10 mouse cellular contexts compared by ENCODE assay signal in the genomic region with DNA sequence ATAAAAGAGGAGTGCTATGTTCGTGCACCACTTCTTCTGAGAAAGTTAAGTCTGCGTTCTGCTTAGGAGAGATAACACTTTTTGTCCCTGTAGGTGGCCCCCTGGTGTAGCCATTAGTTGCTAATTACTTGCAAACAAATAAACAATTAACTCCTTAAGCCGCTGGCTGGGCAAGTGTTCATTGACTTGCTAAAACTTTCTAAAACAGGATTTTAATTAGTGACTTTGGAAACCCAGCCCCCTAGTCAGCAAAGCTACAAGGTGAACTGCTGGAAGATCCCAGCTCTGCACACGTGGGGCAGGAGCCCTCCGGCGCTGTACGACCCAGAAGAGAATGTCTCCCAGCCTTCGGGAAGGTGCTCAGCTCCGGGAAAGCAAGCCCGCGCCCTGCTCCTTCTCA. TPM values are rescaled to one million over a fixed set of nuclear protein-coding genes. Genes with fewer than 3 reads are reported as not detected.
A peak's percentile ranks its signal among the peaks of the same experiment; 100 is the strongest.
DNase-seq lines count a peak whose midpoint lies in the region; TF ChIP-seq lines count a peak whose summit lies in the region.
"Had no signal": no experiment of that assay in that cellular context is flagged by ENCODE, and none has a peak within 500 bp of the region (broad histone marks: within the 10 kb centered on the region; RNA-seq: fewer than 3 reads in every experiment).

No protein-coding gene starts in this region.

- no peaks in the 10 kb centered on the region for H3K9me3 ChIP-seq in heart, embryonic 10.5 days
- H3K9me3 ChIP-seq: megakaryocyte, embryonic 14.5 days had no signal

- intact Hi-C loops in left cerebral cortex, adult 2 months (cut with DNase I): no loop called here

- no peak for TF ChIP-seq CTCF in left cerebral cortex, adult 2 months (IDR thresholded peaks at IDR 0.05)

- H3K27me3 ChIP-seq in heart, embryonic 10.5 days (ENCODE audit: insufficient read depth, poor library complexity, severe bottlenecking): peaks cover 14% of the 10 kb centered on the region

- peaks cover 5% of the 10 kb centered on the region; the same call in 1 of the 2 replicates for H3K4me1 ChIP-seq in heart, embryonic 10.5 days

- no peaks in the 10 kb centered on the region for H3K36me3 ChIP-seq in heart, embryonic 10.5 days

- H3K4me3 ChIP-seq in heart, embryonic 10.5 days: peak overlapping the region; percentile 48
- H3K4me3 ChIP-seq in left cerebral cortex, adult 2 months: no peak overlapping the region
- H3K4me3 ChIP-seq: megakaryocyte, embryonic 14.5 days had no signal

- H3K27ac ChIP-seq in heart, embryonic 10.5 days: peak overlapping the region; percentile 69
- no peak overlapping the region for H3K27ac ChIP-seq in left cerebral cortex, adult 2 months

- no peak for DNase-seq in heart, embryonic 10.5 days (ENCODE audit: low spot score)
- DNase-seq in heart, postnatal 4 days: no peak
- DNase-seq in retina, postnatal 1 day: peak; percentile 37
- DNase-seq in retina, embryonic 14.5 days (ENCODE audit: low spot score): no peak
- peak; percentile 33 to 34 for DNase-seq in kidney, postnatal 36 days
- no peak for DNase-seq in left cerebral cortex, adult 2 months (ENCODE audit: extremely low spot score in 1 of 2, low spot score in 2 of 2)
- no peak for DNase-seq in layer of hippocampus, adult 9-11 months
- DNase-seq in adrenal gland, postnatal 4 days (ENCODE audit: low spot score in 2 of 2): no peak

- 2% methylated on average over 11 of the region's 11 CpGs for WGBS in heart, embryonic 10.5 days

RNA-seq across cellular contexts. Expression of a gene that starts 6.2 kb away (rescaled TPM):
- polyA plus RNA-seq in heart, embryonic 10.5 days (2016; fragmentation: Nextera tagmentation; extraction: Ambion mirVana): 1.5 and 1.9 TPM in 2 replicates
- total RNA-seq in heart, postnatal 4 days (2021): under 1 TPM in 1 of 2 experiments, not detected in 1; 0.23 TPM
- not detected for total RNA-seq in left cerebral cortex, adult 2 months (2021)
- total RNA-seq in adrenal gland, postnatal 4 days (2021): under 1 TPM; 0.42 to 0.73 TPM
- total RNA-seq: hematopoietic stem cell, adult 5-6 weeks had no signal

RNA-seq across cellular contexts. Expression of a gene that starts 29.4 kb away (rescaled TPM):
- 26.3 and 29.7 TPM in 2 replicates for polyA plus RNA-seq in heart, embryonic 10.5 days (2016; fragmentation: Nextera tagmentation; extraction: Ambion mirVana)
- 10 to 100 TPM; 26.9 to 28.9 TPM for total RNA-seq in heart, postnatal 4 days (2021)
- 10 to 100 TPM; 64.8 to 75.4 TPM for total RNA-seq in left cerebral cortex, adult 2 months (2021)
- total RNA-seq in adrenal gland, postnatal 4 days (2021): 10 to 100 TPM; 40.5 to 44.4 TPM

RNA-seq across cellular contexts. Expression of a gene that starts 38.4 kb away (rescaled TPM):
- 2.6 and 3.0 TPM in 2 replicates for polyA plus RNA-seq in heart, embryonic 10.5 days (2016; fragmentation: Nextera tagmentation; extraction: Ambion mirVana)
- 1 to 10 TPM; 4.9 to 5.4 TPM for total RNA-seq in heart, postnatal 4 days (2021)
- 1 to 10 TPM; 2.6 to 2.7 TPM for total RNA-seq in left cerebral cortex, adult 2 months (2021)
- 10 to 100 TPM in 1 of 2 experiments, 1 to 10 TPM in 1; 7.1 to 10.1 TPM for total RNA-seq in adrenal gland, postnatal 4 days (2021)
- total RNA-seq: hematopoietic stem cell, adult 5-6 weeks had no signal

Comparison
In these comparisons a context has a peak if more than half of its experiments do, and no peak if none do; other contexts are left out.
1. DNase-seq: peak in retina, postnatal 1 day (single experiment) and kidney, postnatal 36 days (2 of 2); none in heart, embryonic 10.5 days (single experiment), heart, postnatal 4 days (single experiment), retina, embryonic 14.5 days (single experiment), left cerebral cortex, adult 2 months (0 of 2), layer of hippocampus, adult 9-11 months (single experiment) and adrenal gland, postnatal 4 days (0 of 2).